In genomic region chr17:65647961-65648360, GRCm38 (mm10) we compare ENCODE assay signal across 25 mouse cellular contexts. TPM values are rescaled to one million over a fixed set of nuclear protein-coding genes. Genes with fewer than 3 reads are reported as not detected.
DNase-seq lines count a peak whose midpoint lies in the region; ATAC-seq and TF ChIP-seq lines count a peak whose summit lies in the region.
"Had no signal": no experiment of that assay in that cellular context is flagged by ENCODE, and none has a peak within 500 bp of the region (broad histone marks: within the 10 kb centered on the region; RNA-seq: fewer than 3 reads in every experiment).

No protein-coding gene starts in this region.

- H3K36me3 ChIP-seq in testis, adult 2 months (ENCODE audit: control insufficient read depth, insufficient read depth, low read length) = no peaks in the 10 kb centered on the region
- peaks cover 3% of the 10 kb centered on the region; the same call in 1 of the 2 replicates for H3K36me3 ChIP-seq in hindbrain, embryonic 16.5 days (ENCODE audit: control insufficient read depth, insufficient read depth, low read length)
- H3K36me3 ChIP-seq: embryonic facial prominence, embryonic 15.5 days; G1E had no signal

- H3K4me1 ChIP-seq in testis, adult 2 months (ENCODE audit: control insufficient read depth, insufficient read depth, low read length) = peaks cover 10% of the 10 kb centered on the region
- H3K4me1 ChIP-seq in lung, adult 2 months (ENCODE audit: control insufficient read depth, insufficient read depth, low read length) = no peaks in the 10 kb centered on the region
- peaks cover 7% of the 10 kb centered on the region for H3K4me1 ChIP-seq in hindbrain, embryonic 16.5 days (ENCODE audit: control insufficient read depth, insufficient read depth, low read depth, low read length)

- TF ChIP-seq POLR2A in testis, adult 2 months (IDR thresholded peaks at IDR 0.05; ENCODE audit: control insufficient read depth, low read depth, low read length) = no peak
- TF ChIP-seq POLR2A in lung, adult 2 months (IDR thresholded peaks at IDR 0.05; ENCODE audit: borderline replicate concordance, extremely low read depth, low read depth, low read length) = no peak

- H3K4me3 ChIP-seq in testis, adult 2 months (ENCODE audit: control insufficient read depth, low read depth, low read length) = no peak overlapping the region
- no peak overlapping the region for H3K4me3 ChIP-seq in lung, adult 2 months (replicated peaks; ENCODE audit: extremely low read depth, low read depth, low read length)
- H3K4me3 ChIP-seq in hindbrain, embryonic 16.5 days (ENCODE audit: low read length) = no peak overlapping the region
- H3K4me3 ChIP-seq: embryonic facial prominence, embryonic 13.5 days; embryonic facial prominence, embryonic 15.5 days; erythroblast, embryonic 14.5 days; forebrain, embryonic 10.5 days; forebrain, embryonic 12.5 days had no signal

- H3K27me3 ChIP-seq in testis, adult 2 months (ENCODE audit: control insufficient read depth, insufficient read depth, low read length) = no peaks in the 10 kb centered on the region
- H3K27me3 ChIP-seq in hindbrain, embryonic 16.5 days (replicated peaks; ENCODE audit: control insufficient read depth, insufficient read depth, low read length) = no peaks in the 10 kb centered on the region
- H3K27me3 ChIP-seq: embryonic facial prominence, embryonic 13.5 days; embryonic facial prominence, embryonic 15.5 days; forebrain, embryonic 12.5 days; Patski had no signal

- H3K4me2 ChIP-seq in hindbrain, embryonic 16.5 days (ENCODE audit: low read length) = no peak overlapping the region
- H3K4me2 ChIP-seq: embryonic facial prominence, embryonic 13.5 days; embryonic facial prominence, embryonic 15.5 days; forebrain, embryonic 12.5 days had no signal

- peak; percentile 65 for ATAC-seq in megakaryocyte progenitor cell, adult 5-6 weeks (replicated peaks; ENCODE audit: poor library complexity)
- ATAC-seq in hindbrain, embryonic 16.5 days = no peak
- ATAC-seq: forebrain, embryonic 14.5 days; forebrain, embryonic 16.5 days; Patski had no signal

- 47% methylated on average over 5 of the region's 5 CpGs for WGBS in lung, adult 2 months
- WGBS in hindbrain, embryonic 16.5 days = 51% methylated on average over 5 of the region's 5 CpGs

- peak overlapping the region; percentile 50 for H3K27ac ChIP-seq in testis, adult 2 months (ENCODE audit: control insufficient read depth, insufficient read depth, low read depth, low read length)
- H3K27ac ChIP-seq in hindbrain, embryonic 16.5 days (ENCODE audit: low read depth, low read length) = no peak overlapping the region
- H3K27ac ChIP-seq: embryonic facial prominence, embryonic 13.5 days; embryonic facial prominence, embryonic 15.5 days; forebrain, embryonic 10.5 days; forebrain, embryonic 12.5 days had no signal

- DNase-seq in adrenal gland, adult 2 months = peak; percentile 17
- no peak for DNase-seq in adrenal gland, postnatal 25 days
- no peak for DNase-seq in testis, postnatal 10 days (ENCODE audit: low spot score)
- peak; percentile 47 for DNase-seq in R1 (ENCODE audit: low read depth, low spot score)
- DNase-seq in lung, adult 2 months = no peak
- DNase-seq: cerebellum, adult 11 months; cerebellum, adult 18-20 months; cerebellum, adult 8-10 months; cerebellum, adult 9-11 months; cerebellum, postnatal 14 days; cerebellum, postnatal 36 days; embryo, embryonic 11 days had no signal

- no peak for TF ChIP-seq CTCF in testis, adult 2 months (IDR thresholded peaks at IDR 0.05; ENCODE audit: control insufficient read depth, insufficient read depth, insufficient replicate concordance, low read depth, low read length)
- no peak for TF ChIP-seq CTCF in lung, adult 2 months (IDR thresholded peaks at IDR 0.05; ENCODE audit: insufficient read depth, low read length)

- H3K9ac ChIP-seq in hindbrain, embryonic 16.5 days (ENCODE audit: low read depth, low read length) = no peak overlapping the region
- H3K9ac ChIP-seq: embryonic facial prominence, embryonic 13.5 days; embryonic facial prominence, embryonic 15.5 days; forebrain, embryonic 12.5 days had no signal

- no peaks in the 10 kb centered on the region for H3K9me3 ChIP-seq in hindbrain, embryonic 16.5 days (ENCODE audit: control insufficient read depth, low read length)
- H3K9me3 ChIP-seq: embryonic facial prominence, embryonic 13.5 days; embryonic facial prominence, embryonic 15.5 days; forebrain, embryonic 10.5 days; forebrain, embryonic 12.5 days; G1E had no signal

RNA-seq across cellular contexts. Expression of gene Txndc2, which starts 6.0 kb away (rescaled TPM):
- total RNA-seq in adrenal gland, adult 2 months (2021) = 10 to 100 TPM; 12.8 to 40.9 TPM
- 0.19 and 0.61 TPM in 2 replicates for polyA plus RNA-seq in adrenal gland, adult 2 months (2012; rRNA removed)
- total RNA-seq in adrenal gland, postnatal 25 days (2021) = 39.6 and 47.1 TPM in 2 replicates
- polyA plus RNA-seq in testis, adult 2 months (2012; rRNA removed) = 219 and 252 TPM in 2 replicates
- 0.17 and 0.22 TPM in 2 replicates for total RNA-seq in megakaryocyte progenitor cell, adult 5-6 weeks (2015)
- not detected in 2 replicates for total RNA-seq in megakaryocyte progenitor cell, adult 5-6 weeks (2017)
- 0.06 and 0.09 TPM in 2 replicates for polyA plus RNA-seq in lung, adult 2 months (2012; rRNA removed)
- 0.11 TPM in 1 of 2 replicates, not detected in the other for polyA plus RNA-seq in hindbrain, embryonic 16.5 days (2015; fragmentation: Nextera tagmentation; extraction: Ambion mirVana)
- total RNA-seq: common myeloid progenitor, adult 5-6 weeks had no signal
- polyA plus RNA-seq: embryonic facial prominence, embryonic 13.5 days; erythroblast, embryonic 14.5 days; forebrain, embryonic 10.5 days; G1E; Patski had no signal

RNA-seq across cellular contexts. Expression of gene Vapa, which starts 34.6 kb away (rescaled TPM):
- total RNA-seq in adrenal gland, adult 2 months (2021) = 100 to 1,000 TPM; 131 to 211 TPM
- 122 and 133 TPM in 2 replicates for polyA plus RNA-seq in adrenal gland, adult 2 months (2012; rRNA removed)
- 162 and 209 TPM in 2 replicates for total RNA-seq in adrenal gland, postnatal 25 days (2021)
- polyA plus RNA-seq in testis, adult 2 months (2012; rRNA removed) = 32.0 and 36.9 TPM in 2 replicates
- 195 and 214 TPM in 2 replicates for total RNA-seq in megakaryocyte progenitor cell, adult 5-6 weeks (2015)
- total RNA-seq in megakaryocyte progenitor cell, adult 5-6 weeks (2017) = 141 and 147 TPM in 2 replicates
- 40.3 and 68.3 TPM in 2 replicates for polyA plus RNA-seq in lung, adult 2 months (2012; rRNA removed)
- 250 and 257 TPM in 2 replicates for polyA plus RNA-seq in hindbrain, embryonic 16.5 days (2015; fragmentation: Nextera tagmentation; extraction: Ambion mirVana)

Comparison
In these comparisons a context has a peak if more than half of its experiments do, and no peak if none do; other contexts are left out.
1. DNase-seq: peak in adrenal gland, adult 2 months (single experiment) and R1 (single experiment); none in adrenal gland, postnatal 25 days (single experiment), testis, postnatal 10 days (single experiment) and lung, adult 2 months (single experiment).
2. RNA of gene Txndc2, which starts 6.0 kb away (polyA plus RNA-seq): 219 to 252 TPM in testis, adult 2 months; 0.19 to 0.61 TPM in adrenal gland, adult 2 months, 0.06 to 0.09 TPM in lung, adult 2 months and 0.11 TPM in hindbrain, embryonic 16.5 days; every median in the first group is over 100 times any median in the second.